Comparison of ENCODE assay signal across 9 mouse cellular contexts in genomic region chr2:49358839-49359520, GRCm38 (mm10).
DNase-seq lines count a peak whose midpoint lies in the region; ATAC-seq and TF ChIP-seq lines count a peak whose summit lies in the region.
"Had no signal": no experiment of that assay in that cellular context is flagged by ENCODE, and none has a peak within 500 bp of the region (broad histone marks: within the 10 kb centered on the region; RNA-seq: fewer than 3 reads in every experiment).

No protein-coding gene starts in this region.

- no peak overlapping the region for H3K4me2 ChIP-seq in heart, embryonic 11.5 days
- H3K4me2 ChIP-seq: neural tube, embryonic 13.5 days had no signal

- peak; percentile 40 to 75 for DNase-seq in heart, adult 18-20 months
- peak; percentile 25 for DNase-seq in CD4-positive helper T cell, adult 2 months (ENCODE audit: low read depth, low spot score)
- DNase-seq in fibroblast of lung, adult 2 months (ENCODE audit: low read depth) = peak; percentile 18
- DNase-seq in kidney, adult 8-10 months = peak; percentile 51 to 78
- peak; percentile 58 for DNase-seq in lung, postnatal 14 days
- DNase-seq in thymus, adult 2 months = peak; percentile 26

- H3K4me3 ChIP-seq in heart, embryonic 11.5 days (ENCODE audit: low read depth, low read length) = no peak overlapping the region
- no peak overlapping the region for H3K4me3 ChIP-seq in bone marrow macrophage, adult 2 months (ENCODE audit: insufficient read depth, low read length)
- H3K4me3 ChIP-seq in thymus, adult 2 months (ENCODE audit: control insufficient read depth, insufficient read depth, low read length) = no peak overlapping the region
- H3K4me3 ChIP-seq: neural tube, embryonic 13.5 days had no signal

- 57% methylated on average over 4 of the region's 4 CpGs for WGBS in heart, embryonic 11.5 days (ENCODE audit: insufficient replicate concordance)
- WGBS in thymus, adult 2 months = 78% methylated on average over 4 of the region's 4 CpGs

- peaks cover 4% of the 10 kb centered on the region; the same call in 1 of the 2 replicates for H3K4me1 ChIP-seq in heart, embryonic 11.5 days (ENCODE audit: control insufficient read depth, insufficient read depth, low read length)
- H3K4me1 ChIP-seq in bone marrow macrophage, adult 2 months (ENCODE audit: control insufficient read depth, insufficient read depth, low read length) = no peaks in the 10 kb centered on the region
- H3K4me1 ChIP-seq in thymus, adult 2 months (replicated peaks; ENCODE audit: control insufficient read depth, insufficient read depth, low read length) = no peaks in the 10 kb centered on the region
- H3K4me1 ChIP-seq: neural tube, embryonic 13.5 days had no signal

- no peak for ATAC-seq in heart, embryonic 11.5 days (replicated peaks; ENCODE audit: insufficient number of reproducible peaks, low FRiP score, low TSS enrichment)

- TF ChIP-seq POLR2A in bone marrow macrophage, adult 2 months (IDR thresholded peaks at IDR 0.05; ENCODE audit: borderline replicate concordance, low read depth, low read length) = no peak
- TF ChIP-seq POLR2A in thymus, adult 2 months (IDR thresholded peaks at IDR 0.05; ENCODE audit: control insufficient read depth, extremely low read depth, insufficient read depth, low read length, poor library complexity) = no peak

- no peaks in the 10 kb centered on the region for H3K9me3 ChIP-seq in heart, embryonic 11.5 days (replicated peaks; ENCODE audit: control insufficient read depth, low read length)
- H3K9me3 ChIP-seq: neural tube, embryonic 13.5 days had no signal

- H3K36me3 ChIP-seq in heart, embryonic 11.5 days (ENCODE audit: control insufficient read depth, insufficient read depth, low read length) = no peaks in the 10 kb centered on the region
- H3K36me3 ChIP-seq in thymus, adult 2 months (ENCODE audit: control insufficient read depth, insufficient read depth, low read length) = no peaks in the 10 kb centered on the region
- H3K36me3 ChIP-seq: neural tube, embryonic 13.5 days had no signal

- H3K27me3 ChIP-seq in heart, embryonic 11.5 days (ENCODE audit: control insufficient read depth, insufficient read depth, low read length) = no peaks in the 10 kb centered on the region
- H3K27me3 ChIP-seq in thymus, adult 2 months (ENCODE audit: control insufficient read depth, insufficient read depth, low read length) = no peaks in the 10 kb centered on the region
- H3K27me3 ChIP-seq: neural tube, embryonic 13.5 days had no signal

- H3K9ac ChIP-seq in heart, embryonic 11.5 days (ENCODE audit: low read depth, low read length) = no peak overlapping the region
- H3K9ac ChIP-seq: neural tube, embryonic 13.5 days had no signal

- no peak overlapping the region for H3K27ac ChIP-seq in heart, embryonic 11.5 days (ENCODE audit: low read depth, low read length)
- no peak overlapping the region for H3K27ac ChIP-seq in bone marrow macrophage, adult 2 months (ENCODE audit: insufficient read depth, low read depth, low read length)
- no peak overlapping the region for H3K27ac ChIP-seq in thymus, adult 2 months (ENCODE audit: control insufficient read depth, insufficient read depth, low read length)
- H3K27ac ChIP-seq: neural tube, embryonic 13.5 days had no signal

- peak; percentile 58 for TF ChIP-seq CTCF in bone marrow macrophage, adult 2 months (IDR thresholded peaks at IDR 0.05; ENCODE audit: low read depth, low read length)
- TF ChIP-seq CTCF in thymus, adult 2 months (IDR thresholded peaks at IDR 0.05; ENCODE audit: borderline replicate concordance, control insufficient read depth, extremely low read depth, insufficient read depth, low read length, poor library complexity) = no peak
